Mouse (Mus musculus) ES-Bruce4 (cell line): ENCODE data around the gene Ccdc73. TPM values are rescaled to one million over a fixed set of nuclear protein-coding genes. Genes with fewer than 3 reads are reported as not detected.

Experiments used
- H3K27ac ChIP-seq: 2 replicates; pipeline ENCODE4 v1.5.1; 2012; ENCODE audit warnings: low read length, inconsistent platforms; ENCODE audit not compliant: insufficient read depth
- H3K27me3 ChIP-seq: 2 replicates; pipeline ENCODE4 v1.6.1; 2012; ENCODE audit warnings: mild to moderate bottlenecking, low read length, inconsistent platforms; ENCODE audit not compliant: control insufficient read depth, poor library complexity, insufficient read depth, severe bottlenecking
- H3K36me3 ChIP-seq: 2 replicates; pipeline ENCODE4 v1.6.1; 2012; ENCODE audit warnings: inconsistent platforms, mild to moderate bottlenecking, low read length, moderate library complexity; ENCODE audit not compliant: control insufficient read depth, poor library complexity, insufficient read depth, severe bottlenecking
- H3K4me1 ChIP-seq: one replicate; pipeline ENCODE4 v1.8.1; 2011; ENCODE audit warnings: low read length; ENCODE audit not compliant: control insufficient read depth, insufficient read depth
- H3K4me3 ChIP-seq: 2 replicates; pipeline ENCODE4 v1.5.1; 2011; ENCODE audit warnings: low read depth, mild to moderate bottlenecking, low read length
- H3K9ac ChIP-seq: 2 replicates; pipeline ENCODE4 v1.6.1; 2012; ENCODE audit warnings: low read depth, mild to moderate bottlenecking, inconsistent platforms; ENCODE audit not compliant: poor library complexity, severe bottlenecking
- H3K9me3 ChIP-seq: replicated peaks from 2 replicates; pipeline ENCODE4 v1.6.1; 2012; ENCODE audit warnings: mild to moderate bottlenecking, low read length, inconsistent platforms; ENCODE audit not compliant: control insufficient read depth, poor library complexity, insufficient read depth, severe bottlenecking
- CTCF ChIP-seq: IDR thresholded peaks from one replicate; pipeline ENCODE4 v1.8.1; 2011; ENCODE audit warnings: low read depth, low read length
- EP300 ChIP-seq: IDR thresholded peaks from 2 replicates; pipeline ENCODE4 v1.6.1; 2011; ENCODE audit warnings: low read depth, low read length; ENCODE audit not compliant: insufficient read depth
- POLR2A ChIP-seq: IDR thresholded peaks from one replicate; pipeline ENCODE4 v1.8.1; 2011; ENCODE audit warnings: low read length; ENCODE audit not compliant: insufficient read depth
- polyA plus RNA-seq: library from polyadenylated mRNA; stranded (reverse); fragments of >200 nt; gene quantifications from 2 replicates; pipeline ENCODE4 v1.2.4, GENCODE M21; 2011; ENCODE audit warnings: low read depth; ENCODE audit not compliant: missing spikeins, insufficient read depth, insufficient read length

Gene Ccdc73
- polyA plus RNA-seq, 1 experiment = 5.9 TPM

GRCm38 (mm10) chr2:105058577-105059116 is 191.0 kb downstream of the Ccdc73 start:
- no peaks in the 10 kb centered on the region for H3K27me3 ChIP-seq
- H3K36me3 ChIP-seq = no peaks in the 10 kb centered on the region
- TF ChIP-seq CTCF (no peak), POLR2A (no peak), EP300 (no peak)
- no peaks in the 10 kb centered on the region for H3K9me3 ChIP-seq
- no peak overlapping the region for H3K27ac ChIP-seq
- no peak overlapping the region for H3K4me3 ChIP-seq
- no peak overlapping the region for H3K9ac ChIP-seq
- H3K4me1 ChIP-seq = no peaks in the 10 kb centered on the region

- H3K36me3 ChIP-seq = no peaks in the 10 kb centered on the region
- H3K4me1 ChIP-seq = no peaks in the 10 kb centered on the region
- no peak overlapping the region for H3K4me3 ChIP-seq
- no peak overlapping the region for H3K9ac ChIP-seq
- H3K27ac ChIP-seq = no peak overlapping the region
- no peaks in the 10 kb centered on the region for H3K27me3 ChIP-seq
- H3K9me3 ChIP-seq = no peaks in the 10 kb centered on the region
- TF ChIP-seq EP300 = no peak
- no peak for TF ChIP-seq CTCF
- TF ChIP-seq POLR2A = no peak
Observed at GRCm38 (mm10) chr2:105062741-105063372, 195.3 kb downstream of the Ccdc73 start.

Other genes with a start within 250 kb of the Ccdc73 start
- 8.1 and 8.6 TPM in 2 replicates for gene Tcp11l1, start 155.6 kb upstream of the Ccdc73 start, polyA plus RNA-seq
- not detected in 2 replicates for gene Pin1rt1, start 151.4 kb upstream of the Ccdc73 start, polyA plus RNA-seq
- gene Depdc7, start 124.9 kb upstream of the Ccdc73 start, polyA plus RNA-seq = 7.9 and 8.0 TPM in 2 replicates
- gene Qser1, start 51.0 kb upstream of the Ccdc73 start, polyA plus RNA-seq = 47.6 and 49.5 TPM in 2 replicates
- 62.0 and 64.3 TPM in 2 replicates for gene Prrg4, start 17.9 kb upstream of the Ccdc73 start, polyA plus RNA-seq
- 361 and 367 TPM in 2 replicates for gene Eif3m, start 149.3 kb downstream of the Ccdc73 start, polyA plus RNA-seq
- not detected in 2 replicates for gene Gm11060, start 224.2 kb downstream of the Ccdc73 start, polyA plus RNA-seq